Mouse (Mus musculus) macrophage (primary cell): ENCODE data around the gene Ydjc. TPM values are rescaled to one million over a fixed set of nuclear protein-coding genes. Genes with fewer than 3 reads are reported as not detected.
"Not testable (repeated sequence)": the region's sequence is repeated elsewhere in the genome, so short reads cannot be mapped to it uniquely, and the experiment has no call there.

Source experiments
- H3K27ac ChIP-seq: fragments of 350-480 bp; formaldehyde crosslinking; 2 replicates; pipeline ENCODE4 v1.9.0; 2021
- H3K36me3 ChIP-seq: fragments of 350-480 bp; formaldehyde crosslinking; 2 replicates; pipeline ENCODE4 v1.9.0; 2021; ENCODE audit errors: inconsistent target
- H3K4me3 ChIP-seq: fragments of 350-480 bp; formaldehyde crosslinking; 2 replicates; pipeline ENCODE4 v1.9.0; 2021; ENCODE audit errors: inconsistent target
- H3K79me2 ChIP-seq: fragments of 350-480 bp; formaldehyde crosslinking; 2 replicates; pipeline ENCODE4 v1.9.0; 2021; ENCODE audit errors: inconsistent target
- WGBS: methylation state at CpG from one replicate; pipeline ENCODE4 v1.1.7; 2026; ENCODE audit warnings: inconsistent platforms; ENCODE audit not compliant: missing documents; 5-methylcytosine and 5-hydroxymethylcytosine counted together
- polyA plus RNA-seq: library from polyadenylated mRNA; stranded (reverse); fragments of 250-400 nt; gene quantifications from 3 replicates; pipeline ENCODE4 v1.2.4, GENCODE M21; 2018; ENCODE audit warnings: inconsistent platforms

Ydjc gene
- polyA plus RNA-seq, 1 experiment from 2014 or later: 1.3 TPM

GRCm38 (mm10) chr16:17132906-17133200 is 11.6 kb upstream of the Ydjc start:
- Histone ChIP-seq H3K79me2 (peaks cover 18% of the 10 kb centered on the region), H3K4me3 (peak overlapping the region; percentile 30), H3K27ac (peak overlapping the region; percentile 69), H3K36me3 (no peaks in the 10 kb centered on the region)
- 74% methylated on average over 7 of the region's 7 CpGs for WGBS

GRCm38 (mm10) chr16:17137355-17137754 is 7.1 kb upstream of the Ydjc start:
- WGBS: 89% methylated on average over 15 of the region's 15 CpGs
- Histone ChIP-seq H3K27ac (no peak overlapping the region), H3K79me2 (no peaks in the 10 kb centered on the region), H3K4me3 (no peak overlapping the region), H3K36me3 (no peaks in the 10 kb centered on the region)

GRCm38 (mm10) chr16:17146772-17147235 is 2.4 kb downstream of the Ydjc start, which contains the start of gene Ccdc116:
TSS of gene Ccdc116 (minus strand) at chr16:17147229.
- Histone ChIP-seq H3K36me3 (no peaks in the 10 kb centered on the region), H3K79me2 (no peaks in the 10 kb centered on the region), H3K27ac (no peak within 1 kb of the TSS), H3K4me3 (peak within 1 kb of the TSS; percentile 44)
- WGBS: under 1% methylated on average over 34 of the region's 34 CpGs

- 7% methylated on average over 41 of the region's 41 CpGs for WGBS
- 0 out of 2 replicates have a peak, but pooled peaks cover under 1% of the 10 kb centered on the region for H3K36me3 ChIP-seq
- peak overlapping the region; percentile 44 for H3K4me3 ChIP-seq
- H3K27ac ChIP-seq: no peak overlapping the region
- H3K79me2 ChIP-seq: no peaks in the 10 kb centered on the region
These were observed 3.0 kb downstream of the Ydjc start for GRCm38 (mm10) chr16:17147391-17147929.

GRCm38 (mm10) chr16:17148084-17148483 is 3.7 kb downstream of the Ydjc start:
- WGBS: 67% methylated on average over 15 of the region's 16 CpGs
- H3K27ac ChIP-seq: no peak overlapping the region
- no peak overlapping the region for H3K4me3 ChIP-seq
- H3K79me2 ChIP-seq: no peaks in the 10 kb centered on the region
- H3K36me3 ChIP-seq: peaks cover 7% of the 10 kb centered on the region; the same call in 1 of the 2 replicates

- Histone ChIP-seq H3K79me2 (no peaks in the 10 kb centered on the region; the same call in 1 of the 2 replicates), H3K4me3 (no peak overlapping the region), H3K27ac (no peak overlapping the region), H3K36me3 (peaks cover 28% of the 10 kb centered on the region)
- 82% methylated on average over 7 of the region's 7 CpGs for WGBS
These were observed 6.3 kb downstream of the Ydjc start for GRCm38 (mm10) chr16:17150520-17151258.

GRCm38 (mm10) chr16:17151874-17152273 is 7.5 kb downstream of the Ydjc start:
- H3K36me3 ChIP-seq: peaks cover 35% of the 10 kb centered on the region
- peaks cover 8% of the 10 kb centered on the region; the same call in 1 of the 2 replicates for H3K79me2 ChIP-seq
- H3K4me3 ChIP-seq: no peak overlapping the region
- H3K27ac ChIP-seq: no peak overlapping the region
- WGBS: 98% methylated on average over 4 of the region's 4 CpGs

- Histone ChIP-seq H3K36me3 (peaks cover 59% of the 10 kb centered on the region), H3K4me3 (no peak overlapping the region), H3K27ac (no peak overlapping the region), H3K79me2 (peaks cover 32% of the 10 kb centered on the region)
- WGBS: 96% methylated on average over 2 of the region's 2 CpGs
These were observed 9.9 kb downstream of the Ydjc start for GRCm38 (mm10) chr16:17154346-17154745.

- not testable (repeated sequence) for H3K27ac ChIP-seq, H3K4me3 ChIP-seq
- 100% methylated on average over 1 of the region's 1 CpGs for WGBS
- H3K36me3 ChIP-seq: peaks cover 38% of the 10 kb centered on the region
- peaks cover 100% of the 10 kb centered on the region for H3K79me2 ChIP-seq
These were observed 21.1 kb downstream of the Ydjc start for GRCm38 (mm10) chr16:17165478-17165877.

- H3K79me2 ChIP-seq: peaks cover 100% of the 10 kb centered on the region
- no peak overlapping the region for H3K4me3 ChIP-seq
- no peak overlapping the region for H3K27ac ChIP-seq
- peaks cover 45% of the 10 kb centered on the region for H3K36me3 ChIP-seq
These were observed 22.8 kb downstream of the Ydjc start for GRCm38 (mm10) chr16:17167179-17167578.

- Histone ChIP-seq H3K79me2 (peaks cover 100% of the 10 kb centered on the region), H3K27ac (no peak overlapping the region), H3K4me3 (no peak overlapping the region), H3K36me3 (peaks cover 51% of the 10 kb centered on the region)
- 95% methylated on average over 5 of the region's 5 CpGs for WGBS
These were observed 23.6 kb downstream of the Ydjc start for GRCm38 (mm10) chr16:17168049-17168448.

DNA sequence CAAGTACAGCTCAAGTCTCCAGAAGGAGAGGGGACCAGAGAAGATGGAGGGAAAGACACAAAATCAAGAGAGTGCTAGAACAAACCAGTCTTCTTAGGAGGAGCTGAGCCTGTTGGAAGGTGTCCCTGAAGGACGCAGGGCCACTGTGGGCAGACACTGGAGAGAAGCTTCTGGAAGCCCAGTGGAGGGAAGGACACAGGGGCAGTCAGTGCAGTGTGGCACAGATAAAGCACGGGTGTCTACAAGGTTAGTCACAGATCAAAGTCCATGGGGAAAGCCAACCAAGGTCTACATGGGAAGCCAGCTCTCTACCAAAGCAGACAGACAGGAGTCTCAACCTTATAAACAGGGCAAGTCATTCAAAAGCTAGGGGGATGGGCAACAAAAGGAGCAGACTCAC is 31.3 kb downstream of the Ydjc start:
- Histone ChIP-seq H3K4me3 (no peak overlapping the region), H3K79me2 (peaks cover 100% of the 10 kb centered on the region), H3K36me3 (peaks cover 37% of the 10 kb centered on the region; the same call in 1 of the 2 replicates), H3K27ac (no peak overlapping the region)
- WGBS: 90% methylated on average over 2 of the region's 2 CpGs

DNA sequence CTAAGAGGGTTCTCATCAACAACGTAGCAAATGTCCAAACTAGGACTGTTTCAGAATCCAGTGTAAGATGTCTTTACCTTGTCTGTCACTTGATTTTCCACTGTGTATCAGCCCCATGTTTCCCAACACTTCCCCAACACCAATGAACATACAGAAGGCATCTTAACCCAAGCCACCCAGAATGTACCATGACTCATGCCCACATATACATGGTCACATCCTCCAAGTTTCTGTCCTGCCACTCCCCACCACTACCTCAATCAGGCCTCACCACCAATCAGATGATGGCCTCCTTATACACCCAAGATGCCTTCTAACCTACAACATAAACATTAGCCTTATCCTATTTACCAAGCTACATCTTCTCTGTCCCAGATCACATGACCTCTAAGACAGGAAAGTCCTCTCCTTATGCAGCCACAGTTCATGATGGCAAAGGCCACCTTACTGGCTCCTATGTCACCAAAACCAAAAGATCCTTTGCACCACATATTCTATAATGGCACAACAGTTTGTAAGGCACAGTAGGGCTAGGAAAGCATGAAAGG is 33.3 kb downstream of the Ydjc start:
- H3K36me3 ChIP-seq: peaks cover 25% of the 10 kb centered on the region; the same call in 1 of the 2 replicates
- WGBS: 70% methylated on average over 1 of the region's 1 CpGs
- no peak overlapping the region for H3K4me3 ChIP-seq
- peak overlapping the region; percentile 15; the same call in 1 of the 2 replicates for H3K27ac ChIP-seq
- peaks cover 89% of the 10 kb centered on the region for H3K79me2 ChIP-seq

GRCm38 (mm10) chr16:17179706-17180105 is 35.3 kb downstream of the Ydjc start:
- H3K27ac ChIP-seq: peak overlapping the region; percentile 98
- WGBS: 81% methylated on average over 3 of the region's 3 CpGs
- H3K4me3 ChIP-seq: no peak overlapping the region
- peaks cover 89% of the 10 kb centered on the region for H3K79me2 ChIP-seq
- H3K36me3 ChIP-seq: peaks cover 15% of the 10 kb centered on the region; the same call in 1 of the 2 replicates

DNA sequence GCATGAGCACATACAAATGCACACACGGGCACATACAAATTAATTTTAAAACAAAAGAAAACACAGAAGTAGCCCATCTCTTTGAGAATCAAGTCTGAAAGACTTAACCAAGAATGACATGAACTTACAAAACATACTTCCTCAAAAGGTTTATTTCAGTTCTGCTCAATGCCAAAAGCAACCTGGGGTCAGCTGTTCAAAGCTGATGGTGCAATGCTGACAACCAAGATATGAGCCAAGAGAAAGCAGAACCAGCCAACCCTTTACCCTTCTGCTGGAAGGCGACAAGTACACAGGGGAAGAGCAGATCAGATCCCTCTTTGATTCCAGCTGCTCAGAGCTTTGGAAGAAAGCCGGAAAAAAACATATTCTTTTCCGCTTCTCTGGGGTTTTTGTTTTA is 37.0 kb downstream of the Ydjc start:
- peak overlapping the region; percentile 98 for H3K27ac ChIP-seq
- H3K36me3 ChIP-seq: no peaks in the 10 kb centered on the region; the same call in 1 of the 2 replicates
- H3K4me3 ChIP-seq: no peak overlapping the region
- WGBS: 6% methylated on average over 4 of the region's 4 CpGs
- peaks cover 89% of the 10 kb centered on the region for H3K79me2 ChIP-seq
